Mouse (Mus musculus) thymus, postnatal 25 days (tissue): Measurements from ENCODE around the gene Zfp941.

Experiments
- DNase-seq: peaks from one replicate; pipeline ENCODE4 v3.0.0; 2022

Zfp941 gene

GRCm38 (mm10) chr7:140821653-140822329 lies at the start of gene Zfp941:
Gene Zfp941, minus strand, starts transcription at chr7:140822178.
- no peak for DNase-seq

GRCm38 (mm10) chr7:140864761-140865160 lies 42.8 kb upstream of the Zfp941 start:
- DNase-seq, result no peak

- DNase-seq, result no peak
These were observed 38.8 kb upstream of the Zfp941 start for GRCm38 (mm10) chr7:140860728-140861127.

- DNase-seq, result no peak
These were observed 38.0 kb upstream of the Zfp941 start for GRCm38 (mm10) chr7:140859997-140860396.

- no peak for DNase-seq
These were observed 36.8 kb upstream of the Zfp941 start for GRCm38 (mm10) chr7:140858746-140859145.

GRCm38 (mm10) chr7:140857550-140858505 lies 35.9 kb upstream of the Zfp941 start, which contains the start of gene Bet1l:
Gene Bet1l, minus strand, starts transcription at chr7:140857577.
- no peak for DNase-seq

GRCm38 (mm10) chr7:140856785-140857549 lies 35.0 kb upstream of the Zfp941 start, which contains the start of gene Ric8a:
Gene Ric8a, plus strand, starts transcription at chr7:140856957.
- peak; percentile 87 for DNase-seq

GRCm38 (mm10) chr7:140855860-140856784 lies 34.1 kb upstream of the Zfp941 start, which contains the start of gene Gm45785:
Gene Gm45785, minus strand, starts transcription at chr7:140856331.
- peak; percentile 57 for DNase-seq

- DNase-seq, result no peak
These were observed 33.2 kb upstream of the Zfp941 start for GRCm38 (mm10) chr7:140855181-140855580.

- no peak for DNase-seq
These were observed 32.5 kb upstream of the Zfp941 start for GRCm38 (mm10) chr7:140854483-140854882.

GRCm38 (mm10) chr7:140853386-140853785 lies 31.4 kb upstream of the Zfp941 start:
- DNase-seq, result no peak

- no peak for DNase-seq
These were observed 29.9 kb upstream of the Zfp941 start for GRCm38 (mm10) chr7:140851916-140852315.

GRCm38 (mm10) chr7:140848591-140848990 lies 26.6 kb upstream of the Zfp941 start:
- DNase-seq, result no peak

- no peak for DNase-seq
These were observed 26.0 kb upstream of the Zfp941 start, which contains the start of gene Odf3 for GRCm38 (mm10) chr7:140847755-140848580. Gene Odf3, plus strand, starts transcription at chr7:140847805.

GRCm38 (mm10) chr7:140846676-140847075 lies 24.7 kb upstream of the Zfp941 start:
- DNase-seq, result no peak

GRCm38 (mm10) chr7:140845683-140846082 lies 23.7 kb upstream of the Zfp941 start:
- no peak for DNase-seq

GRCm38 (mm10) chr7:140844905-140845665 lies 23.1 kb upstream of the Zfp941 start, which contains the start of gene Scgb1c1:
Gene Scgb1c1, plus strand, starts transcription at chr7:140845547.
- peak; percentile 90 for DNase-seq

GRCm38 (mm10) chr7:140843806-140844205 lies 21.8 kb upstream of the Zfp941 start:
- no peak for DNase-seq
